Mouse (Mus musculus): ENCODE results near the gene Gm17349. TPM values are rescaled to one million over a fixed set of nuclear protein-coding genes. Genes with fewer than 3 reads are reported as not detected.

Gm17349 gene
- polyA plus RNA-seq, 1 experiment from 2014 or later, result not detected

DNA sequence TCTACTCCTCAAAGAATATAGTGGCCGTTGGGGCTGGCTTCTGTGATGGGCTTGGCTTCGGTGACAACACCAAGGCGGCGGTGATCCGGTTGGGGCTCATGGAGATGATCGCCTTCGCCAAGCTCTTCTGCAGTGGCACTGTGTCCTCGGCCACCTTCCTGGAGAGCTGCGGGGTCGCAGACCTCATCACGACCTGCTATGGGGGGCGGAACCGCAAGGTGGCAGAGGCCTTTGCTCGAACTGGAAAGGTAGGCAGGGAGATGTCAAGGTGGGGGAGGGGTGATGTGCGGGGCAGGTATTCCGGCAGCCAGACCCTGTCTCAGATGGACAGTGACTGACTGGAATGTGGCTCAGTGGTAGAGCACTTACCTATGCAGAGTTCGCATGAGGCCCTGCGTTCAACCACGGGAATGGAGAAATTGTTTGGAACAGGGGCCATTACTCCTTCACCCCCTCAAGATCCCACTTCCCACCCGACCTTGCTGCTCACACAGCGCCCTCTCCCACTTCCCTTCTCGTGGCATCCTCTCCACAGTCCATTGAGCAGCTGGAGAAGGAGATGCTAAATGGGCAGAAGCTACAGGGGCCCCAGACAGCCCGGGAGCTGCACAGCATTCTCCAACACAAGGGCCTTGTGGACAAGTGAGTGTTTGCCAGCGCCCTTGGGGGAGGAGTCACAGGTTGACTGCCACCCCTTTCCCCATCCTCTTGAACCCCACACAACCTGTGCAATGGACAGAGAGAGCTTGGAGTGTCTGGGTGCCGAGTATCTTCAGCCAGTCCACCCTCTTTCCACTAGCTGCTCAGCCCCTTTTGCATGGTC, 16.8 kb upstream of the Gm17349 start:
- H3K9me3 ChIP-seq (replicated peaks; ENCODE audit: control insufficient read depth, low read length), result no peaks in the 10 kb centered on the region
- H3K4me3 ChIP-seq (ENCODE audit: low read length), result no peak overlapping the region
- no peak overlapping the region for H3K27ac ChIP-seq (ENCODE audit: low read length)
- H3K27me3 ChIP-seq (ENCODE audit: control insufficient read depth, insufficient read depth, low read length), result no peaks in the 10 kb centered on the region
- H3K4me2 ChIP-seq (ENCODE audit: low read depth, low read length), result no peak overlapping the region
- H3K9ac ChIP-seq (ENCODE audit: low read length), result no peak overlapping the region
- ATAC-seq (replicated peaks; ENCODE audit: extremely low read depth, insufficient read depth, low FRiP score), result no peak
- peaks cover 35% of the 10 kb centered on the region for H3K4me1 ChIP-seq (ENCODE audit: control insufficient read depth, insufficient read depth, low read length)
- WGBS, result 78% methylated on average over 25 of the region's 25 CpGs
- H3K36me3 ChIP-seq (ENCODE audit: control insufficient read depth, insufficient read depth), result no peaks in the 10 kb centered on the region; the same call in 1 of the 2 replicates

DNA sequence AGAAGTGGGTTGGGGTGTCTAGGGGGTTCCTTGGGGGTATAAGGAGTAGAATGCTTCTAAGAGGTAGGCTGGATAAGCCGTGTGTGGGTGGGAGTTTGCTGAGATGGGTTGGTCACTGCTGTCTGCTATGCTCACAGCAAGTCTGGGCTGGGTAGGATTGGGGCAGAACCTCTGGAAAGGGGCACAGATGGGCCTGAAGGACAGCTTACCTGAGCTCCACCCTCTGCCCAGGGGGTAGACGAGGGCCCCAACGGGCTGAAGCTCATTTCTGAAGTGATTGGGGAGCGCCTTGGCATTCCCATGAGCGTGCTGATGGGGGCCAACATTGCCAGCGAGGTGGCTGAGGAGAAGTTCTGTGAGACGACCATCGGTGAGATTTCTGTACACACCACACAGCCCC, 14.6 kb upstream of the Gm17349 start:
- Histone ChIP-seq H3K9ac (ENCODE audit: low read length) (no peak overlapping the region), H3K27ac (ENCODE audit: low read length) (no peak overlapping the region), H3K36me3 (ENCODE audit: control insufficient read depth, insufficient read depth) (no peaks in the 10 kb centered on the region; the same call in 1 of the 2 replicates), H3K4me3 (ENCODE audit: low read length) (no peak overlapping the region), H3K9me3 (replicated peaks; ENCODE audit: control insufficient read depth, low read length) (no peaks in the 10 kb centered on the region), H3K4me2 (ENCODE audit: low read depth, low read length) (no peak overlapping the region), H3K27me3 (ENCODE audit: control insufficient read depth, insufficient read depth, low read length) (no peaks in the 10 kb centered on the region), H3K4me1 (ENCODE audit: control insufficient read depth, insufficient read depth, low read length) (peaks cover 32% of the 10 kb centered on the region)
- WGBS, result 73% methylated on average over 8 of the region's 8 CpGs
- no peak for ATAC-seq (replicated peaks; ENCODE audit: extremely low read depth, insufficient read depth, low FRiP score)

GRCm38 (mm10) chr15:99718461-99719021, 13.3 kb upstream of the Gm17349 start:
- Histone ChIP-seq H3K4me3 (ENCODE audit: low read length) (no peak overlapping the region), H3K9ac (ENCODE audit: low read length) (no peak overlapping the region), H3K4me1 (ENCODE audit: control insufficient read depth, insufficient read depth, low read length) (peaks cover 30% of the 10 kb centered on the region), H3K4me2 (ENCODE audit: low read depth, low read length) (no peak overlapping the region), H3K27me3 (ENCODE audit: control insufficient read depth, insufficient read depth, low read length) (no peaks in the 10 kb centered on the region), H3K36me3 (ENCODE audit: control insufficient read depth, insufficient read depth) (peaks cover 1% of the 10 kb centered on the region), H3K27ac (ENCODE audit: low read length) (no peak overlapping the region), H3K9me3 (replicated peaks; ENCODE audit: control insufficient read depth, low read length) (no peaks in the 10 kb centered on the region)
- 89% methylated on average over 9 of the region's 9 CpGs for WGBS
- no peak for ATAC-seq (replicated peaks; ENCODE audit: extremely low read depth, insufficient read depth, low FRiP score)

DNA sequence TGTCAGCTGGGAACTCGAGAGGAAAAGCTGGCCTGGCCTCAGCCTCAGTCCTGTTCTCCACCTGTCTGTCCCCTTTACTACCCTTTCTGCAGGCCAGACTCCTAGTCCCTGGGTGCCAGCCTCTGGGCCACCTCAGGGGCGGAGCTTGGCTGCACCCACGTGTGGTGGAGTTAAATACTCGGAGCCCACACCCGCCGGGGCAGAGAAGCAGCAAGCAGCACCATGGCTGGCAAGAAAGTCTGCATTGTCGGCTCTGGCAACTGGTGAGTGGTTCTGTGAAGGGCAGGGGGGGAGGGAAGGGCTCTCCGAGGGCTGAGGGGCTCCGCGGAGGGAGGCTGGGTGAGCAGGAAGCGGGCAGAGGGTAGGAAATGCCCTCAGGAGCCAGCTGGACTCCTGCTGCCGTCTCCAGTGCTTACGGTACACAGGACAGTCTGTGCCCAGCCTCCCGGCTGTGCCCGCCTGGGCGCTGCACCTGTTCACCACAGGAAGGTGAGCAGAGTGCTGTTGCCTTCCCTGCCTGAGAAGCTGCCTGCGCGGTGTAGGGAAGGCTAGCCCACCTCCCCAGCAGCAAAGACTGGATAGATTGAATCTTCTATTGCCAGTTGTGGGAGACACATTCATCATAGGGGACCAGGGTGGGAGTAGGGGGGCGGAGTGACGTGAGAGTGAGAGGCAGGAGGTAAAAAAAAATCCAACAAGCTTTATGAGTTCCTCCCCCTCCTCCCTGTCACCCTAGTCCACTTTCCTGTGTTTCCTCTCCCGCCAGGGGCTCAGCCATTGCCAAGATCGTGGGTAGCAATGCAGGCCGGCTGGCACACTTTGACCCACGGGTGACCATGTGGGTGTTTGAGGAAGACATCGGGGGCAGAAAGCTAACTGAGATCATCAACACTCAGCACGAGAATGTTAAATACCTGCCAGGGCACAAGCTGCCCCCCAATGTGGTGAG, 12.4 kb upstream of the Gm17349 start, which contains the start of gene Gpd1:
Gene Gpd1 (plus strand): TSS at position 130 of the 949 bp plus-strand sequence.
- Histone ChIP-seq H3K4me2 (ENCODE audit: low read depth, low read length) (no peak within 1 kb of the TSS), H3K27ac (ENCODE audit: low read length) (no peak within 1 kb of the TSS)

DNA sequence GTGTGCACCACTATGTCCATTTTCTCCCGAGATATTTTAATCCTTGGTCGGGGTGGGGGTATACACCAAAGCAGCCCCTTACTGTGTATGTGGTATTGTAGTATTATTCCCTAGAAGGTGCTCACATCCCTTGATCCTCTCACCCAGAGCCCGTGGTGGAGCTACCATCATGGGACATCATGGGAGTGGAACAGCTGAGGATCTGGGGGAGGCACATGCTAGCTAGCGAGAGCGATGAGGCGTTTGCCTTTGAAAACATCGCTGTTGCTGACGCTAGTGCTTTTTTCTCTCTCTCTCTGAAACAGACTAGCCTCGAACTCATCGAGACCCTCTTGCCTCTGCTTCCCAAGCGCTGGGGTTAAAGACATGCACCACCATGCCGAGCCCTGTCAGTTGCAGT, 11.5 kb upstream of the Gm17349 start:
- Histone ChIP-seq H3K4me3 (ENCODE audit: low read length) (no peak overlapping the region), H3K4me2 (ENCODE audit: low read depth, low read length) (no peak overlapping the region), H3K27me3 (ENCODE audit: control insufficient read depth, insufficient read depth, low read length) (no peaks in the 10 kb centered on the region), H3K27ac (ENCODE audit: low read length) (no peak overlapping the region), H3K9ac (ENCODE audit: low read length) (no peak overlapping the region), H3K9me3 (replicated peaks; ENCODE audit: control insufficient read depth, low read length) (no peaks in the 10 kb centered on the region), H3K36me3 (ENCODE audit: control insufficient read depth, insufficient read depth) (peaks cover 15% of the 10 kb centered on the region), H3K4me1 (ENCODE audit: control insufficient read depth, insufficient read depth, low read length) (peaks cover 19% of the 10 kb centered on the region)
- WGBS, result 81% methylated on average over 12 of the region's 12 CpGs
- ATAC-seq (replicated peaks; ENCODE audit: extremely low read depth, insufficient read depth, low FRiP score), result no peak

More for the DNA sequence above, 12.4 kb upstream of the Gm17349 start, which contains the start of gene Gpd1:
- H3K36me3 ChIP-seq (ENCODE audit: control insufficient read depth, insufficient read depth), result peaks cover 7% of the 10 kb centered on the region
- H3K9me3 ChIP-seq (replicated peaks; ENCODE audit: control insufficient read depth, low read length), result no peaks in the 10 kb centered on the region
- H3K4me3 ChIP-seq (ENCODE audit: low read length), result no peak within 1 kb of the TSS
- peaks cover 24% of the 10 kb centered on the region for H3K4me1 ChIP-seq (ENCODE audit: control insufficient read depth, insufficient read depth, low read length)
- ATAC-seq (replicated peaks; ENCODE audit: extremely low read depth, insufficient read depth, low FRiP score), result no peak
- no peaks in the 10 kb centered on the region for H3K27me3 ChIP-seq (ENCODE audit: control insufficient read depth, insufficient read depth, low read length)
- 61% methylated on average over 26 of the region's 26 CpGs for WGBS
- H3K9ac ChIP-seq (ENCODE audit: low read length), result 0 out of 2 replicates have a peak within 1 kb of the TSS, but pooled peaks have one; percentile 1

- Histone ChIP-seq H3K4me1 (ENCODE audit: control insufficient read depth, insufficient read depth, low read length) (peaks cover 19% of the 10 kb centered on the region), H3K27me3 (ENCODE audit: control insufficient read depth, insufficient read depth, low read length) (no peaks in the 10 kb centered on the region), H3K36me3 (ENCODE audit: control insufficient read depth, insufficient read depth) (peaks cover 22% of the 10 kb centered on the region), H3K4me2 (ENCODE audit: low read depth, low read length) (no peak overlapping the region), H3K27ac (ENCODE audit: low read length) (no peak overlapping the region), H3K4me3 (ENCODE audit: low read length) (no peak overlapping the region), H3K9ac (ENCODE audit: low read length) (no peak overlapping the region), H3K9me3 (replicated peaks; ENCODE audit: control insufficient read depth, low read length) (no peaks in the 10 kb centered on the region)
- no peak for ATAC-seq (replicated peaks; ENCODE audit: extremely low read depth, insufficient read depth, low FRiP score)
- WGBS, result 73% methylated on average over 11 of the region's 11 CpGs
Observed at GRCm38 (mm10) chr15:99715982-99716746, 10.9 kb upstream of the Gm17349 start.

DNA sequence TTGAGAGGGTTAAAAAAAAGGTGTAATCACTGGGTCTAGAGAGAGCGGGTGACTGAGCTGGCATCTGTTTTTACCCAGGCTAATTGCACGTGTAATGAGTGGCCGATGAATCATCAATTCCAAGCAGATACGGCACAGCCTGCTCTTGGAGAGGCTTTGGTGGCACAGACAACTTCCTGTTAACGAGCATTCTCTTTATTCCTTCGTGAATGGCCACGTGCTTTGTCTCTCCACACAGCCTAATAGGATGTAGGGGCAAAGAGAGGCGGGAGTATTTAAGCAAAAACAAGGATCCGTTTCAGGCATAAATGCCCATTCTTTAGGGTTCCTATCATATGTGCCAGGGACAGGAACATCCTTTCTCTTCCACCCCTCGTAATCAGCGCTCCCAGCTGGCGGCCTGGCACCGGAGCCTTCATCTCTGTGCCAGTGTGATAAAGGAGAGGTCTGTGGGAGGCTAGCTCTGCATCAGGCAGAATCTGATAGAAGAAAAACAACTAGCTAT, 10.1 kb upstream of the Gm17349 start:
- Histone ChIP-seq H3K27ac (ENCODE audit: low read length) (no peak overlapping the region), H3K9ac (ENCODE audit: low read length) (no peak overlapping the region), H3K4me3 (ENCODE audit: low read length) (no peak overlapping the region), H3K4me2 (ENCODE audit: low read depth, low read length) (no peak overlapping the region), H3K9me3 (replicated peaks; ENCODE audit: control insufficient read depth, low read length) (no peaks in the 10 kb centered on the region), H3K4me1 (ENCODE audit: control insufficient read depth, insufficient read depth, low read length) (peaks cover 19% of the 10 kb centered on the region), H3K36me3 (ENCODE audit: control insufficient read depth, insufficient read depth) (peaks cover 29% of the 10 kb centered on the region), H3K27me3 (ENCODE audit: control insufficient read depth, insufficient read depth, low read length) (no peaks in the 10 kb centered on the region)
- 73% methylated on average over 13 of the region's 13 CpGs for WGBS
- ATAC-seq (replicated peaks; ENCODE audit: extremely low read depth, insufficient read depth, low FRiP score), result no peak

GRCm38 (mm10) chr15:99714858-99715257, 9.6 kb upstream of the Gm17349 start:
- Histone ChIP-seq H3K27ac (ENCODE audit: low read length) (peak overlapping the region; percentile 82), H3K27me3 (ENCODE audit: control insufficient read depth, insufficient read depth, low read length) (no peaks in the 10 kb centered on the region), H3K4me3 (ENCODE audit: low read length) (no peak overlapping the region), H3K36me3 (ENCODE audit: control insufficient read depth, insufficient read depth) (peaks cover 34% of the 10 kb centered on the region), H3K4me1 (ENCODE audit: control insufficient read depth, insufficient read depth, low read length) (peaks cover 19% of the 10 kb centered on the region), H3K9me3 (replicated peaks; ENCODE audit: control insufficient read depth, low read length) (no peaks in the 10 kb centered on the region), H3K9ac (ENCODE audit: low read length) (no peak overlapping the region), H3K4me2 (ENCODE audit: low read depth, low read length) (no peak overlapping the region)
- 44% methylated on average over 7 of the region's 7 CpGs for WGBS
- peak; percentile 45; the same call in 1 of the 2 replicates for ATAC-seq (replicated peaks; ENCODE audit: extremely low read depth, insufficient read depth, low FRiP score)
